Mouse (Mus musculus) midbrain, postnatal 0 days (tissue): ENCODE results near the gene Arhgap4. TPM values are rescaled to one million over a fixed set of nuclear protein-coding genes. Genes with fewer than 3 reads are reported as not detected.
A peak's percentile ranks its signal among the peaks of the same experiment; 100 is the strongest.

Experiments
- ATAC-seq: fragments of 200-750 bp; cut with Nextera tagmentation; 2 replicates; pipeline ENCODE4 v1.8.0; 2017; ENCODE audit warnings: moderate number of reproducible peaks, mild to moderate bottlenecking, moderate TSS enrichment, moderate library complexity; ENCODE audit not compliant: low FRiP score
- DNase-seq: peaks from one replicate; pipeline ENCODE4 v3.0.0-alpha.2; 2015; ENCODE audit warnings: low spot score
- H3K27ac ChIP-seq: fragments of 300-500 bp; sonication (generic); 2 replicates; pipeline ENCODE4 v1.5.1; 2014; ENCODE audit warnings: low read depth, mild to moderate bottlenecking, low read length, mixed read lengths
- H3K27me3 ChIP-seq: fragments of 300-500 bp; sonication (generic); 2 replicates; pipeline ENCODE4 v1.6.1; 2014; ENCODE audit warnings: low read length, control low read depth, mixed read lengths; ENCODE audit not compliant: insufficient read depth
- H3K36me3 ChIP-seq: fragments of 300-500 bp; sonication (generic); 2 replicates; pipeline ENCODE4 v1.6.1; 2014; ENCODE audit warnings: low read length, control low read depth, mixed read lengths; ENCODE audit not compliant: insufficient read depth
- H3K4me1 ChIP-seq: fragments of 300-500 bp; sonication (generic); 2 replicates; pipeline ENCODE4 v1.6.1; 2014; ENCODE audit warnings: mild to moderate bottlenecking, control low read depth, antibody characterized with exemption, low read length, mixed read lengths; ENCODE audit not compliant: insufficient read depth
- H3K4me2 ChIP-seq: fragments of 300-500 bp; sonication (generic); 2 replicates; pipeline ENCODE4 v1.6.1; 2014; ENCODE audit warnings: low read depth, mild to moderate bottlenecking, low read length, mixed read lengths; ENCODE audit not compliant: poor library complexity, severe bottlenecking
- H3K4me3 ChIP-seq: fragments of 300-500 bp; sonication (generic); 2 replicates; pipeline ENCODE4 v1.5.1; 2014; ENCODE audit warnings: low read depth, mild to moderate bottlenecking, low read length, moderate library complexity
- H3K9ac ChIP-seq: fragments of 300-500 bp; sonication (generic); replicated peaks from 2 replicates; pipeline ENCODE4 v1.6.1; 2014; ENCODE audit warnings: mild to moderate bottlenecking, low read length, moderate library complexity, mixed read lengths; ENCODE audit not compliant: poor library complexity, severe bottlenecking
- H3K9me3 ChIP-seq: fragments of 300-500 bp; sonication (generic); 2 replicates; pipeline ENCODE4 v1.6.1; 2016; ENCODE audit warnings: low read length, control low read depth
- CTCF ChIP-seq: IDR thresholded peaks from 2 replicates; pipeline ENCODE4 v1.5.1; 2016; ENCODE audit warnings: antibody characterized with exemption, mild to moderate bottlenecking
- WGBS: fragments of 180-500 bp; shearing (Covaris S2); extraction: QIAGEN DNeasy Blood & Tissue Kit; methylation state at CpG from one replicate; pipeline ENCODE4 v1.1.7; 2014; 5-methylcytosine and 5-hydroxymethylcytosine counted together
- polyA plus RNA-seq: library from polyadenylated mRNA; unstranded; fragments of >200 nt; fragmentation: Nextera tagmentation; extraction: Ambion mirVana; gene quantifications from 2 replicates; pipeline ENCODE4 v1.2.1, GENCODE M21; 2015
- total RNA-seq: library from RNA; depleted of rRNA; stranded (reverse); fragments of >200 nt; gene quantifications from 2 replicates; pipeline ENCODE4 v1.2.3, GENCODE M21; 2014

Gene Arhgap4
- total and polyA plus RNA-seq, 2 experiments from 2014 or later: 1.4 to 4.8 TPM

GRCm38 (mm10) chrX:73948647-73949046, 27.0 kb upstream of the Arhgap4 start:
- no peaks in the 10 kb centered on the region for H3K9me3 ChIP-seq
- no peak overlapping the region for H3K9ac ChIP-seq
- peaks cover 58% of the 10 kb centered on the region for H3K36me3 ChIP-seq
- DNase-seq (peak; percentile 73), ATAC-seq (peak; percentile 47)
- TF ChIP-seq CTCF: peak; percentile 83
- H3K27me3 ChIP-seq: no peaks in the 10 kb centered on the region
- H3K4me1 ChIP-seq: no peaks in the 10 kb centered on the region
- H3K4me3 ChIP-seq: no peak overlapping the region
- WGBS: 33% methylated on average over 4 of the region's 4 CpGs
- no peak overlapping the region for H3K4me2 ChIP-seq
- no peak overlapping the region for H3K27ac ChIP-seq

GRCm38 (mm10) chrX:73946896-73947295, 25.2 kb upstream of the Arhgap4 start:
- H3K4me3 ChIP-seq: no peak overlapping the region
- no peak for DNase-seq
- no peaks in the 10 kb centered on the region for H3K4me1 ChIP-seq
- H3K27ac ChIP-seq: no peak overlapping the region
- WGBS: 90% methylated on average over 6 of the region's 6 CpGs
- H3K36me3 ChIP-seq: peaks cover 50% of the 10 kb centered on the region
- no peaks in the 10 kb centered on the region for H3K27me3 ChIP-seq
- no peak for ATAC-seq
- H3K4me2 ChIP-seq: no peak overlapping the region
- TF ChIP-seq CTCF: no peak
- no peak overlapping the region for H3K9ac ChIP-seq
- H3K9me3 ChIP-seq: no peaks in the 10 kb centered on the region

- no peak for ATAC-seq
- no peak overlapping the region for H3K4me2 ChIP-seq
- H3K36me3 ChIP-seq: peaks cover 22% of the 10 kb centered on the region
- TF ChIP-seq CTCF: no peak
- H3K27ac ChIP-seq: no peak overlapping the region
- H3K4me3 ChIP-seq: no peak overlapping the region
- 86% methylated on average over 2 of the region's 2 CpGs for WGBS
- no peaks in the 10 kb centered on the region for H3K9me3 ChIP-seq
- H3K27me3 ChIP-seq: no peaks in the 10 kb centered on the region
- no peaks in the 10 kb centered on the region for H3K4me1 ChIP-seq
- H3K9ac ChIP-seq: no peak overlapping the region
- DNase-seq: no peak
Observed at GRCm38 (mm10) chrX:73942294-73942693, 20.6 kb upstream of the Arhgap4 start.

- no peak for DNase-seq
- Histone ChIP-seq H3K9me3 (no peaks in the 10 kb centered on the region), H3K4me2 (no peak overlapping the region), H3K27me3 (no peaks in the 10 kb centered on the region), H3K4me1 (no peaks in the 10 kb centered on the region), H3K36me3 (peaks cover 17% of the 10 kb centered on the region), H3K4me3 (no peak overlapping the region), H3K9ac (no peak overlapping the region), H3K27ac (no peak overlapping the region)
- WGBS: 94% methylated on average over 2 of the region's 2 CpGs
- ATAC-seq: no peak
- no peak for TF ChIP-seq CTCF
Observed at GRCm38 (mm10) chrX:73941860-73942259, 20.2 kb upstream of the Arhgap4 start.

GRCm38 (mm10) chrX:73931871-73932270, 10.2 kb upstream of the Arhgap4 start:
- DNase-seq (no peak), ATAC-seq (no peak)
- TF ChIP-seq CTCF: no peak

GRCm38 (mm10) chrX:73930402-73931062, 8.9 kb upstream of the Arhgap4 start, which contains the start of gene Renbp:
Gene Renbp, minus strand, starts transcription at chrX:73930850.
- H3K9me3 ChIP-seq: no peaks in the 10 kb centered on the region
- H3K4me1 ChIP-seq: no peaks in the 10 kb centered on the region
- H3K27ac ChIP-seq: no peak within 1 kb of the TSS
- H3K36me3 ChIP-seq: no peaks in the 10 kb centered on the region
- ATAC-seq (peak; percentile 76), DNase-seq (peak; percentile 37)
- H3K9ac ChIP-seq: no peak within 1 kb of the TSS
- H3K4me2 ChIP-seq: 0 out of 2 replicates have a peak within 1 kb of the TSS, but pooled peaks have one; percentile 6
- WGBS: 49% methylated on average over 17 of the region's 17 CpGs
- H3K27me3 ChIP-seq: no peaks in the 10 kb centered on the region
- peak; percentile 17 for TF ChIP-seq CTCF
- 0 out of 2 replicates have a peak within 1 kb of the TSS, but pooled peaks have one; percentile 8 for H3K4me3 ChIP-seq

More at GRCm38 (mm10) chrX:73931871-73932270, 10.2 kb upstream of the Arhgap4 start:
- Histone ChIP-seq H3K4me1 (no peaks in the 10 kb centered on the region), H3K36me3 (no peaks in the 10 kb centered on the region), H3K4me3 (no peak overlapping the region), H3K9ac (no peak overlapping the region), H3K4me2 (no peak overlapping the region), H3K27me3 (no peaks in the 10 kb centered on the region), H3K27ac (no peak overlapping the region), H3K9me3 (no peaks in the 10 kb centered on the region)
- WGBS: 81% methylated on average over 2 of the region's 2 CpGs
